Mouse (Mus musculus) forebrain, embryonic 11.5 days (tissue): ENCODE measurements around the gene Prox1. TPM values are rescaled to one million over a fixed set of nuclear protein-coding genes. Genes with fewer than 3 reads are reported as not detected.

Experiments
- ATAC-seq: fragments of 200-750 bp; cut with Nextera tagmentation; replicated peaks from 2 replicates; pipeline ENCODE4 v1.8.0; 2017; ENCODE audit warnings: moderate TSS enrichment; ENCODE audit not compliant: low FRiP score
- DNase-seq: peaks from one replicate; pipeline ENCODE4 v3.0.0-alpha.2; 2017; ENCODE audit warnings: low spot score
- H3K27ac ChIP-seq: fragments of 300-500 bp; sonication (generic); 2 replicates; pipeline ENCODE4 v1.5.1; 2014; ENCODE audit warnings: low read depth, low read length
- H3K27me3 ChIP-seq: fragments of 300-500 bp; sonication (generic); 2 replicates; pipeline ENCODE4 v1.6.1; 2014; ENCODE audit warnings: mild to moderate bottlenecking, low read length, mixed read lengths; ENCODE audit not compliant: control insufficient read depth, insufficient read depth
- H3K36me3 ChIP-seq: fragments of 300-500 bp; sonication (generic); 2 replicates; pipeline ENCODE4 v1.6.1; 2014; ENCODE audit warnings: mild to moderate bottlenecking, low read length, moderate library complexity, mixed read lengths; ENCODE audit not compliant: control insufficient read depth, insufficient read depth
- H3K4me1 ChIP-seq: fragments of 300-500 bp; sonication (generic); replicated peaks from 2 replicates; pipeline ENCODE4 v1.6.1; 2014; ENCODE audit warnings: low read length, mixed read lengths; ENCODE audit not compliant: control insufficient read depth, insufficient read depth
- H3K4me2 ChIP-seq: fragments of 300-500 bp; sonication (generic); 2 replicates; pipeline ENCODE4 v1.6.1; 2014; ENCODE audit warnings: low read depth, mild to moderate bottlenecking, low read length, moderate library complexity, mixed read lengths; ENCODE audit not compliant: severe bottlenecking
- H3K4me3 ChIP-seq: fragments of 300-500 bp; sonication (generic); 2 replicates; pipeline ENCODE4 v1.5.1; 2014; ENCODE audit warnings: low read depth, low read length
- H3K9ac ChIP-seq: fragments of 300-500 bp; sonication (generic); 2 replicates; pipeline ENCODE4 v1.6.1; 2014; ENCODE audit warnings: low read length
- H3K9me3 ChIP-seq: fragments of 300-500 bp; sonication (generic); 2 replicates; pipeline ENCODE4 v1.6.1; 2016; ENCODE audit warnings: low read length, mixed read lengths; ENCODE audit not compliant: control insufficient read depth
- WGBS: fragments of 180-500 bp; shearing (Covaris S2); extraction: QIAGEN DNeasy Blood & Tissue Kit; methylation state at CpG from one replicate; pipeline ENCODE4 v1.1.7; 2014; 5-methylcytosine and 5-hydroxymethylcytosine counted together
- polyA plus RNA-seq: library from polyadenylated mRNA; unstranded; fragments of >200 nt; fragmentation: Nextera tagmentation; extraction: Ambion mirVana; gene quantifications from 2 replicates; pipeline ENCODE4 v1.2.1, GENCODE M21; 2014

Prox1 gene
- polyA plus RNA-seq, 1 experiment from 2014 or later, result 8.5 TPM

GRCm38 (mm10) chr1:190147816-190148215 lies 22.7 kb downstream of the Prox1 start:
- no peaks in the 10 kb centered on the region for H3K36me3 ChIP-seq
- 93% methylated on average over 6 of the region's 6 CpGs for WGBS
- peaks cover 4% of the 10 kb centered on the region; the same call in 1 of the 2 replicates for H3K27me3 ChIP-seq
- H3K4me2 ChIP-seq, result no peak overlapping the region
- no peak for ATAC-seq
- no peak overlapping the region for H3K4me3 ChIP-seq
- peaks cover 20% of the 10 kb centered on the region; the same call in 1 of the 2 replicates for H3K4me1 ChIP-seq
- H3K9ac ChIP-seq, result no peak overlapping the region
- no peak overlapping the region for H3K27ac ChIP-seq
- no peaks in the 10 kb centered on the region for H3K9me3 ChIP-seq
- DNase-seq, result no peak

- Histone ChIP-seq H3K36me3 (no peaks in the 10 kb centered on the region), H3K4me3 (no peak overlapping the region), H3K27ac (no peak overlapping the region), H3K4me1 (peaks cover 20% of the 10 kb centered on the region; the same call in 1 of the 2 replicates), H3K4me2 (no peak overlapping the region), H3K27me3 (peaks cover 4% of the 10 kb centered on the region; the same call in 1 of the 2 replicates), H3K9ac (no peak overlapping the region), H3K9me3 (no peaks in the 10 kb centered on the region)
- no peak for DNase-seq
- no peak for ATAC-seq
Measured at GRCm38 (mm10) chr1:190144416-190144815, 26.1 kb downstream of the Prox1 start.

- no peak for ATAC-seq
- Histone ChIP-seq H3K9ac (no peak overlapping the region), H3K9me3 (no peaks in the 10 kb centered on the region), H3K4me2 (no peak overlapping the region), H3K27me3 (peaks cover 4% of the 10 kb centered on the region; the same call in 1 of the 2 replicates), H3K4me1 (peaks cover 13% of the 10 kb centered on the region; the same call in 1 of the 2 replicates), H3K4me3 (no peak overlapping the region), H3K36me3 (no peaks in the 10 kb centered on the region), H3K27ac (no peak overlapping the region)
- DNase-seq, result no peak
- 93% methylated on average over 9 of the region's 9 CpGs for WGBS
Measured at GRCm38 (mm10) chr1:190143593-190143992, 26.9 kb downstream of the Prox1 start.

- Histone ChIP-seq H3K36me3 (no peaks in the 10 kb centered on the region), H3K27me3 (peaks cover 2% of the 10 kb centered on the region; the same call in 1 of the 2 replicates), H3K27ac (no peak overlapping the region), H3K4me3 (no peak overlapping the region), H3K9ac (no peak overlapping the region), H3K9me3 (no peaks in the 10 kb centered on the region), H3K4me1 (peaks cover 9% of the 10 kb centered on the region; the same call in 1 of the 2 replicates), H3K4me2 (no peak overlapping the region)
- 51% methylated on average over 4 of the region's 4 CpGs for WGBS
- no peak for DNase-seq
- no peak for ATAC-seq
Measured at GRCm38 (mm10) chr1:190142584-190142983, 27.9 kb downstream of the Prox1 start.

DNA sequence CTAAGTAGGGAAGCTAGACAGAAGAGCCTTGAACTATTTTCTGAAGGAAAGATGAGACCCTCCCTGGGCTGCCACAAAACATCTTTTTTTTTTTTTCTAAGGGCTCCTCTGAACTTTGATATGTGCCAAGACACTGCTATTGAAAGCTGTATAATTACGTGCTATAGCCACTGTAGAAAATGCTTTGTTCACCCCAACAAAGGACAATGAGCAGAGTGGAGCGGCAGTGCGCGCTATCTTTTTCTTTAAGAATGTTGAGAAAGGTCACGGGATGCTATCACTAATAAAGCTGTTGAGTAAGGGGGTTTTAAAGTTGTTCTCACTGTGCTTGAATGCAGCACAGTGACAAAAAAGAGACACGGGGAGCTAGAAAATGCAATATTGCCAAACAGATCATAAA lies 30.0 kb downstream of the Prox1 start:
- no peak overlapping the region for H3K4me2 ChIP-seq
- no peak overlapping the region for H3K9ac ChIP-seq
- H3K27ac ChIP-seq, result no peak overlapping the region
- WGBS, result 35% methylated on average over 6 of the region's 6 CpGs
- DNase-seq (no peak), ATAC-seq (no peak)
- peaks cover 9% of the 10 kb centered on the region; the same call in 1 of the 2 replicates for H3K4me1 ChIP-seq
- H3K4me3 ChIP-seq, result no peak overlapping the region
- no peaks in the 10 kb centered on the region for H3K9me3 ChIP-seq
- 0 out of 2 replicates have a peak, but pooled peaks cover 2% of the 10 kb centered on the region for H3K27me3 ChIP-seq
- H3K36me3 ChIP-seq, result no peaks in the 10 kb centered on the region

DNA sequence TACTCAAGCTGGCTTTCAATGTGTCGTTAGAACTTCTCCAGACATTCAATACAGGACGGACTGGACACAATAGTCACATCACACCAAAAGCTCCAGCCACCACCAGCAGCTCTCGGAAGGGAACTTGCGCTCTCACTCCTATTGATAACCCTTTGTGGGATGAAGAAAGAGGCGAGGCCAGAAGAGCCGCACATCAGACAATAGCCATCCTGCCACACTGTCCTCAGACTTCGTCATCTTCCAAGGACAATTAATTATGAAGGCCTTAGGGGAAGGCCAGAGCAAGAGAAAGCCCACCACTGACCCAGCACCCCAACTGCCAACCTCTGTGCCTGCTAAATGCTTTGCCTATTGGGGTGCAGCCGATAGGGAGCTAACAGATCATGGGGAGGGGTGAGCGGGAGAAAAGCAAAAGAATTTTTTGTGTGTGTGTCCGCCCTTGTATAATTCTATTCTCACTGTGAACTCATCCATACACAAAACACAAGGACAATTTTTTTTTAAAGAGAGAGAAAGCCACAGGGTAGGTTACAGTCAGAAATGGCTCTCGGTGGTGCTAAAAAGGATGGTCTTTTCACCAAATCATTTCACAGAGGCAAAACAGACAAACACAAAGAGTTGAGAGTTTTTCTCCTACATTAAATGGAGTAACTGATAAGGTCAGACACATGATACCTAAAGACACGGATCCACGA lies 30.7 kb downstream of the Prox1 start:
- Histone ChIP-seq H3K4me1 (peaks cover 9% of the 10 kb centered on the region; the same call in 1 of the 2 replicates), H3K36me3 (no peaks in the 10 kb centered on the region), H3K27ac (no peak overlapping the region), H3K9ac (no peak overlapping the region), H3K4me3 (no peak overlapping the region), H3K27me3 (0 out of 2 replicates have a peak, but pooled peaks cover 2% of the 10 kb centered on the region), H3K9me3 (no peaks in the 10 kb centered on the region), H3K4me2 (no peak overlapping the region)
- ATAC-seq (no peak), DNase-seq (no peak)
- 40% methylated on average over 13 of the region's 13 CpGs for WGBS

- Histone ChIP-seq H3K9me3 (no peaks in the 10 kb centered on the region), H3K27me3 (no peaks in the 10 kb centered on the region), H3K27ac (0 out of 2 replicates have a peak overlapping the region, but pooled peaks have one; percentile 12), H3K36me3 (no peaks in the 10 kb centered on the region), H3K4me3 (no peak overlapping the region), H3K4me2 (no peak overlapping the region), H3K4me1 (peaks cover 9% of the 10 kb centered on the region; the same call in 1 of the 2 replicates), H3K9ac (no peak overlapping the region)
- DNase-seq (peak; percentile 49), ATAC-seq (no peak)
- WGBS, result 81% methylated on average over 10 of the region's 10 CpGs
Measured at GRCm38 (mm10) chr1:190137943-190138342, 32.6 kb downstream of the Prox1 start.

GRCm38 (mm10) chr1:190132897-190133296 lies 37.6 kb downstream of the Prox1 start:
- Histone ChIP-seq H3K27ac (no peak overlapping the region), H3K9me3 (no peaks in the 10 kb centered on the region), H3K36me3 (no peaks in the 10 kb centered on the region), H3K9ac (no peak overlapping the region), H3K4me1 (peaks cover 17% of the 10 kb centered on the region), H3K4me3 (no peak overlapping the region), H3K4me2 (no peak overlapping the region), H3K27me3 (no peaks in the 10 kb centered on the region; the same call in 1 of the 2 replicates)
- ATAC-seq (no peak), DNase-seq (no peak)
- WGBS, result 46% methylated on average over 4 of the region's 4 CpGs

GRCm38 (mm10) chr1:190130888-190131287 lies 39.6 kb downstream of the Prox1 start:
- Histone ChIP-seq H3K27ac (no peak overlapping the region), H3K4me2 (no peak overlapping the region), H3K9me3 (no peaks in the 10 kb centered on the region), H3K4me1 (peaks cover 14% of the 10 kb centered on the region), H3K36me3 (no peaks in the 10 kb centered on the region), H3K27me3 (no peaks in the 10 kb centered on the region; the same call in 1 of the 2 replicates), H3K4me3 (no peak overlapping the region), H3K9ac (no peak overlapping the region)
- ATAC-seq (no peak), DNase-seq (no peak)
- WGBS, result 63% methylated on average over 4 of the region's 4 CpGs
